ENCODE assay signal across 7 mouse cellular contexts in the genomic region with DNA sequence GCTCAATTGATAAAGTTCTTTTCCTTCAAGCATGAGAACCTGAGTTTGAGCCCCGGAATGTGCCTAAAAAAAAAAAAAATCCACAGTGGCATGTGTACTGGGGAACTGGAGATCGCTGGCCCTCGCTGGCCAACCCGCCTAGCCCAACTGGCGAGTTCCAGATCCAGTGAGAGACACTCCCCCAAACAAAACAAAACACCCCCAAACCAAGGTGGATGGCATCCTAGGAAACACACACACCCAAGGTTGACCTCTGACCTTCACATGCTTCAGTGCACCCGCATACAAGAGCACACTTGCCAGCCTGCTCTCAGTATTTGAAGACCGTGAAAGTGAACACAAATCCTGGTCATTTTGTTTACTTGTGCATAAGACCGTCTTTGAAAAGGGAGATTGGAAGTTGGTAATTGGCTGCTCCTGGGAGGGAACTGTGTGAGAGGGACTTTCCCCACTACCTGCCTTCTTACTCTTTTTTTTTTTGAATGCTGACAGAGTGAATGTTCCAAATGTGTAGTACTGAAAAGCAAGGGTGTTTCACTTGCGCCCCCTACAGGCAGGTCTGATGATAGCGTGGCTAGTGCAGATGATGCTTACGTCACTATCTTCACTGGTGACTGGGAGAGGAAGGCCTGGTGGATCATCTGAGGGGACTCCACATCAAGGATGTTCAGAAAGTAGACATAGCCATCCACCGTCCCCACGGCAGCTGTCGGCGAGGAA. TPM values are rescaled to one million over a fixed set of nuclear protein-coding genes. Genes with fewer than 3 reads are reported as not detected.
DNase-seq lines count a peak whose midpoint lies in the region; ATAC-seq and TF ChIP-seq lines count a peak whose summit lies in the region.

No protein-coding gene starts in this region.

- peak overlapping the region in 1 of 3 experiments; percentile 9 for H3K4me3 ChIP-seq in CH12.LX (replicated peaks in 1 of 3; ENCODE audit: low read depth in 2 of 3, low read length in 2 of 3, poor library complexity in 1 of 3)
- H3K4me3 ChIP-seq in spleen, adult 2 months (ENCODE audit: extremely low read depth, insufficient read depth, insufficient read length), result no peak overlapping the region

- H3K79me2 ChIP-seq in CH12.LX (replicated peaks; ENCODE audit: control insufficient read depth, extremely low read depth, insufficient read depth, poor library complexity, severe bottlenecking), result no peaks in the 10 kb centered on the region

- H3K36me3 ChIP-seq in CH12.LX (replicated peaks in 1 of 2; ENCODE audit: control insufficient read depth in 1 of 2, insufficient read depth in 1 of 2, low read length in 1 of 2), result no peaks in the 10 kb centered on the region
- no peaks in the 10 kb centered on the region for H3K36me3 ChIP-seq in spleen, adult 2 months (ENCODE audit: control insufficient read depth, insufficient read depth, low read length)

- in situ Hi-C loops in CH12.LX (cut with MboI; ENCODE audit: low pct_ligation_motif_present, low pct_unique_long_range_greater_than_20kb, low sequenced_read_pairs), result loop anchor here (10.0 kb wide), 2 partner anchors 140 to 280 kb away; no protein-coding TSS in a partner anchor
- in situ Hi-C loops in Patski (cut with MboI; ENCODE audit: low pct_unique_long_range_greater_than_20kb), result no loop called here

- dilution Hi-C loops in CH12.LX (cut with MboI; ENCODE audit: extremely low pct_ligation_motif_present, extremely low pct_unique_long_range_greater_than_20kb, low sequenced_read_pairs), result no loop called here

- TF ChIP-seq CTCF in CH12.LX (conservative IDR thresholded peaks at IDR 0.05 in 1 of 2, IDR thresholded peaks at IDR 0.05 in 1 of 2; ENCODE audit: low read depth in 2 of 2, low read length in 2 of 2), result peak; percentile 90 to 91
- TF ChIP-seq CTCF in Patski (IDR thresholded peaks at IDR 0.05), result peak; percentile 64
- peak; percentile 27; the same call in 1 of the 2 replicates for TF ChIP-seq CTCF in spleen, adult 2 months (IDR thresholded peaks at IDR 0.05; ENCODE audit: extremely low read depth, insufficient read depth, insufficient read length, insufficient replicate concordance)

- H3K9ac ChIP-seq in CH12.LX (ENCODE audit: insufficient read depth, low read depth), result no peak overlapping the region

- CTCF ChIA-PET in Patski (lab: Charles Lee), result no interaction called here

- WGBS in spleen, adult 2 months, result 62% methylated on average over 15 of the region's 15 CpGs

- peak; percentile 86 for TF ChIP-seq RAD21 in CH12.LX (IDR thresholded peaks at IDR 0.05; ENCODE audit: low read depth, low read length)

- no peak for ATAC-seq in Patski
- ATAC-seq in granulocyte monocyte progenitor cell, adult 5-6 weeks (replicated peaks; ENCODE audit: poor library complexity, severe bottlenecking), result peak; percentile 92
- ATAC-seq in megakaryocyte, adult 5-6 weeks (ENCODE audit: poor library complexity, severe bottlenecking), result peak; percentile 49; the same call in 1 of the 2 replicates

- no peak overlapping the region for H3K27ac ChIP-seq in CH12.LX (ENCODE audit: insufficient read depth, low read depth)
- H3K27ac ChIP-seq in spleen, adult 2 months (ENCODE audit: insufficient read depth, low read length), result no peak overlapping the region

- H3K4me2 ChIP-seq in CH12.LX (ENCODE audit: insufficient read depth, low read depth, poor library complexity, severe bottlenecking), result peak overlapping the region; percentile 69; the same call in 1 of the 2 replicates

- POLR2A ChIA-PET in Patski (lab: Charles Lee), result no interaction called here

- peaks cover 3 to 20% of the 10 kb centered on the region in 2 experiments for H3K4me1 ChIP-seq in CH12.LX (ENCODE audit: control insufficient read depth in 1 of 2, insufficient read depth in 2 of 2)
- no peaks in the 10 kb centered on the region for H3K4me1 ChIP-seq in spleen, adult 2 months (ENCODE audit: control insufficient read depth, insufficient read depth, insufficient read length)

- no peaks in the 10 kb centered on the region for H3K27me3 ChIP-seq in CH12.LX (replicated peaks)
- peaks cover 25% of the 10 kb centered on the region for H3K27me3 ChIP-seq in Patski
- no peaks in the 10 kb centered on the region for H3K27me3 ChIP-seq in spleen, adult 2 months (ENCODE audit: control insufficient read depth, insufficient read depth, low read length)

- TF ChIP-seq EP300 in CH12.LX (IDR thresholded peaks at IDR 0.05; ENCODE audit: low read length), result no peak

- no peaks in the 10 kb centered on the region for H3K9me3 ChIP-seq in CH12.LX (replicated peaks; ENCODE audit: low read length)

- no peak for TF ChIP-seq POLR2A in CH12.LX (IDR thresholded peaks at IDR 0.05; ENCODE audit: low read depth, low read length)
- TF ChIP-seq POLR2A in spleen, adult 2 months (IDR thresholded peaks at IDR 0.05; ENCODE audit: low read depth, low read length), result no peak

- DNase-seq in CH12.LX (ENCODE audit: extremely low read depth) (peak; percentile 94), Patski (ENCODE audit: low read depth, low spot score) (no peak)
- DNase-seq in cerebellum, postnatal 25 days, result peak; percentile 53 to 71
- peak; percentile 77 to 78 for DNase-seq in layer of hippocampus, postnatal 10 days (ENCODE audit: low spot score in 2 of 2)
- DNase-seq in spleen, adult 2 months (ENCODE audit: low read depth in 1 of 2, low spot score in 2 of 2), result peak; percentile 15 to 45

TF ChIP-seq in CH12.LX, 34 proteins besides CTCF, POLR2A, EP300 and RAD21:
- TF ChIP-seq CHD2 (IDR thresholded peaks at IDR 0.05; ENCODE audit: low read length) (no peak), ZNF384 (IDR thresholded peaks at IDR 0.05; ENCODE audit: low read depth, low read length) (peak; percentile 98), MAZ (IDR thresholded peaks at IDR 0.05; ENCODE audit: low read depth, low read length) (0 out of 2 replicates have a peak, but pooled peaks have one; percentile 45), IRF4 (IDR thresholded peaks at IDR 0.05; ENCODE audit: low read depth, low read length) (peak; percentile 40; the same call in 1 of the 2 replicates), MYC (IDR thresholded peaks at IDR 0.05; ENCODE audit: low read depth, low read length) (peak; percentile 71; the same call in 1 of the 2 replicates), SMC3 (IDR thresholded peaks at IDR 0.05; ENCODE audit: low read depth, low read length) (peak; percentile 75), E2F4 (IDR thresholded peaks at IDR 0.05; ENCODE audit: insufficient replicate concordance, low read depth, low read length) (no peak), MEF2A (IDR thresholded peaks at IDR 0.05; ENCODE audit: borderline replicate concordance, low read depth, low read length) (no peak), JUN (IDR thresholded peaks at IDR 0.05; ENCODE audit: insufficient read depth, low read depth, low read length) (0 out of 2 replicates have a peak, but pooled peaks have one; percentile 8), KAT2A (IDR thresholded peaks at IDR 0.05; ENCODE audit: insufficient replicate concordance, low read length) (no peak), ELF1 (IDR thresholded peaks at IDR 0.05; ENCODE audit: low read depth, low read length) (0 out of 2 replicates have a peak, but pooled peaks have one; percentile 13), ZC3H11A (IDR thresholded peaks at IDR 0.05; ENCODE audit: low read depth, low read length) (no peak), ZMIZ1 (IDR thresholded peaks at IDR 0.05; ENCODE audit: low read depth, low read length) (no peak), MAX (IDR thresholded peaks at IDR 0.05; ENCODE audit: low read length) (no peak), TBP (conservative IDR thresholded peaks at IDR 0.05; ENCODE audit: low read depth, low read length) (no peak), NRF1 (IDR thresholded peaks at IDR 0.05; ENCODE audit: low read depth, low read length) (no peak), ETS1 (conservative IDR thresholded peaks at IDR 0.05; ENCODE audit: low read depth, low read length) (0 out of 2 replicates have a peak, but pooled peaks have one; percentile 6)
TF ChIP-seq in CH12.LX: peak in this region for 8.

RNA-seq across cellular contexts. Expression of a gene that starts 59.6 kb away (rescaled TPM):
- total RNA-seq in CH12.LX (2012; rRNA removed) (80.0 and 86.5 TPM in 2 replicates), CH12.LX (2014; rRNA removed) (106 and 111 TPM in 2 replicates)
- polyA plus RNA-seq in CH12.LX (2012; ENCODE audit: insufficient read length, low read depth) (111 and 113 TPM in 2 replicates), Patski (2021) (86.5 TPM)
- total RNA-seq in granulocyte monocyte progenitor cell, adult 5-6 weeks (2014; fragmentation: Nextera tagmentation), result 317 and 338 TPM in 2 replicates
- 215 and 219 TPM in 2 replicates for total RNA-seq in granulocyte monocyte progenitor cell, adult 5-6 weeks (2017)
- total RNA-seq in layer of hippocampus, postnatal 10 days (2021), result 10 to 100 TPM; 72.4 to 74.9 TPM
- 159 and 168 TPM in 2 replicates for total RNA-seq in megakaryocyte, adult 5-6 weeks (2015)
- 75.9 and 92.0 TPM in 2 replicates for total RNA-seq in megakaryocyte, adult 5-6 weeks (2017)
- 23.0 and 24.5 TPM in 2 replicates for polyA plus RNA-seq in spleen, adult 2 months (2012; rRNA removed)

Comparison
In these comparisons a context has a peak if more than half of its experiments do, and no peak if none do; other contexts are left out.
1. CTCF ChIP-seq: peak in every context shown above with its lines; median percentile 90 in CH12.LX; 64 in Patski; 27 in spleen, adult 2 months.